Mouse (Mus musculus): ENCODE measurements around the gene Traf3ip3. TPM values are rescaled to one million over a fixed set of nuclear protein-coding genes. Genes with fewer than 3 reads are reported as not detected.

Gene Traf3ip3
- polyA plus RNA-seq (2017; shearing (Covaris generic)) = 180 TPM

GRCm38 (mm10) chr1:193201383-193201778 is at the start of gene Traf3ip3:
Gene Traf3ip3, minus strand, starts transcription at chr1:193201703.

GRCm38 (mm10) chr1:193207503-193207902 is 6.0 kb upstream of the Traf3ip3 start, which contains the start of gene Lamb3:
Gene Lamb3, plus strand, starts transcription at chr1:193207699.

GRCm38 (mm10) chr1:193167746-193168145 is 33.8 kb downstream of the Traf3ip3 start, which contains the start of gene A130010J15Rik:
Gene A130010J15Rik, plus strand, starts transcription at chr1:193168046.

GRCm38 (mm10) chr1:193152872-193153271 is 48.6 kb downstream of the Traf3ip3 start, which contains the start of gene Irf6:
Gene Irf6, plus strand, starts transcription at chr1:193153111.

GRCm38 (mm10) chr1:193129786-193130455 is 71.6 kb downstream of the Traf3ip3 start, which contains the start of gene Diexf:
Gene Diexf, minus strand, starts transcription at chr1:193130272.

Other genes with a start within 250 kb of the Traf3ip3 start
- gene Syt14, start 165.9 kb downstream of the Traf3ip3 start, polyA plus RNA-seq (2017; shearing (Covaris generic)) = not detected
- 4.9 TPM for gene Diexf, start 71.4 kb downstream of the Traf3ip3 start, polyA plus RNA-seq (2017; shearing (Covaris generic))
- gene Irf6, start 48.6 kb downstream of the Traf3ip3 start, polyA plus RNA-seq (2017; shearing (Covaris generic)) = 5.5 TPM
- 5.7 TPM for gene A130010J15Rik, start 33.7 kb downstream of the Traf3ip3 start, polyA plus RNA-seq (2017; shearing (Covaris generic))
- gene Lamb3, start 6.0 kb upstream of the Traf3ip3 start, polyA plus RNA-seq (2017; shearing (Covaris generic)) = 33.4 TPM
- gene Hsd11b1, start 62.4 kb upstream of the Traf3ip3 start, polyA plus RNA-seq (2017; shearing (Covaris generic)) = 131 TPM
- not detected for gene G0s2, start 71.5 kb upstream of the Traf3ip3 start, polyA plus RNA-seq (2017; shearing (Covaris generic))
- gene Camk1g, start 168.6 kb upstream of the Traf3ip3 start, polyA plus RNA-seq (2017; shearing (Covaris generic)) = not detected

Data from effector memory CD4-positive, alpha-beta T cell, adult 5 months (primary cell).